Mouse (Mus musculus) embryonic facial prominence, embryonic 15.5 days (tissue): ENCODE measurements around the gene Hspa13. TPM values are rescaled to one million over a fixed set of nuclear protein-coding genes. Genes with fewer than 3 reads are reported as not detected.

Experiments
- ATAC-seq: fragments of 200-750 bp; cut with Nextera tagmentation; 2 replicates; pipeline ENCODE4 v1.8.0; 2017; ENCODE audit warnings: low read depth, moderate TSS enrichment; ENCODE audit not compliant: insufficient number of reproducible peaks, low FRiP score, low TSS enrichment
- H3K27ac ChIP-seq: fragments of 300-500 bp; sonication (generic); replicated peaks from 2 replicates; pipeline ENCODE4 v1.5.1; 2015; ENCODE audit warnings: mild to moderate bottlenecking, inconsistent platforms
- H3K27me3 ChIP-seq: fragments of 300-500 bp; sonication (generic); 2 replicates; pipeline ENCODE4 v1.6.1; 2015; ENCODE audit warnings: inconsistent platforms
- H3K36me3 ChIP-seq: fragments of 300-500 bp; sonication (generic); 2 replicates; pipeline ENCODE4 v1.6.1; 2015; ENCODE audit warnings: mild to moderate bottlenecking, inconsistent platforms
- H3K4me1 ChIP-seq: fragments of 300-500 bp; sonication (generic); 2 replicates; pipeline ENCODE4 v1.6.1; 2015; ENCODE audit warnings: inconsistent platforms
- H3K4me2 ChIP-seq: fragments of 300-500 bp; sonication (generic); replicated peaks from 2 replicates; pipeline ENCODE4 v1.6.1; 2015; ENCODE audit warnings: mild to moderate bottlenecking, inconsistent platforms
- H3K4me3 ChIP-seq: fragments of 300-500 bp; sonication (generic); replicated peaks from 2 replicates; pipeline ENCODE4 v1.5.1; 2015; ENCODE audit warnings: mild to moderate bottlenecking, inconsistent platforms
- H3K9ac ChIP-seq: fragments of 300-500 bp; sonication (generic); 2 replicates; pipeline ENCODE4 v1.6.1; 2015; ENCODE audit warnings: inconsistent platforms
- H3K9me3 ChIP-seq: fragments of 300-500 bp; sonication (generic); replicated peaks from 2 replicates; pipeline ENCODE4 v1.6.1; 2016; ENCODE audit warnings: inconsistent platforms
- WGBS: fragments of 180-500 bp; shearing (Covaris S2); methylation state at CpG from one replicate; pipeline ENCODE4 v1.1.7; 2015; 5-methylcytosine and 5-hydroxymethylcytosine counted together
- polyA plus RNA-seq: library from polyadenylated mRNA; unstranded; fragments of >200 nt; fragmentation: Nextera tagmentation; extraction: Ambion mirVana; gene quantifications from 2 replicates; pipeline ENCODE4 v1.2.1, GENCODE M21; 2015

Hspa13 gene
- 33.4 and 33.7 TPM in 2 replicates for polyA plus RNA-seq

- peak; percentile 99 for ATAC-seq
- 0 out of 2 replicates have a peak, but pooled peaks cover 5% of the 10 kb centered on the region for H3K4me1 ChIP-seq
- no peaks in the 10 kb centered on the region for H3K27me3 ChIP-seq
- H3K9ac ChIP-seq = peak within 1 kb of the TSS; percentile 51
- peaks cover 21% of the 10 kb centered on the region for H3K36me3 ChIP-seq
- peak within 1 kb of the TSS; percentile 68 for H3K4me2 ChIP-seq
- WGBS = 1% methylated on average over 51 of the region's 51 CpGs
- no peaks in the 10 kb centered on the region for H3K9me3 ChIP-seq
- peak within 1 kb of the TSS; percentile 74 for H3K4me3 ChIP-seq
- peak within 1 kb of the TSS; percentile 75 for H3K27ac ChIP-seq
These were observed at the start of gene Hspa13 for GRCm38 (mm10) chr16:75766388-75767249. Hspa13 (minus strand) TSS chr16:75767104.

- no peaks in the 10 kb centered on the region for H3K9me3 ChIP-seq
- H3K36me3 ChIP-seq = no peaks in the 10 kb centered on the region
- WGBS = 53% methylated on average over 1 of the region's 1 CpGs
- H3K4me1 ChIP-seq = no peaks in the 10 kb centered on the region
- no peak overlapping the region for H3K4me2 ChIP-seq
- H3K4me3 ChIP-seq = no peak overlapping the region
- no peak overlapping the region for H3K9ac ChIP-seq
- no peaks in the 10 kb centered on the region for H3K27me3 ChIP-seq
- H3K27ac ChIP-seq = no peak overlapping the region
- ATAC-seq = no peak
These were observed 12.4 kb upstream of the Hspa13 start for GRCm38 (mm10) chr16:75779271-75779670.

GRCm38 (mm10) chr16:75773222-75773621, 6.3 kb upstream of the Hspa13 start:
- no peaks in the 10 kb centered on the region for H3K9me3 ChIP-seq
- no peak overlapping the region for H3K4me3 ChIP-seq
- H3K4me2 ChIP-seq = no peak overlapping the region
- H3K4me1 ChIP-seq = no peaks in the 10 kb centered on the region
- 86% methylated on average over 10 of the region's 10 CpGs for WGBS
- H3K27ac ChIP-seq = no peak overlapping the region
- no peaks in the 10 kb centered on the region for H3K27me3 ChIP-seq
- ATAC-seq = no peak
- H3K36me3 ChIP-seq = no peaks in the 10 kb centered on the region
- no peak overlapping the region for H3K9ac ChIP-seq

GRCm38 (mm10) chr16:75767250-75768002, 522 bp upstream of the Hspa13 start:
- H3K4me3 ChIP-seq = peak overlapping the region; percentile 74
- peak overlapping the region; percentile 75 for H3K27ac ChIP-seq
- ATAC-seq = no peak
- peak overlapping the region; percentile 68 for H3K4me2 ChIP-seq
- no peaks in the 10 kb centered on the region for H3K27me3 ChIP-seq
- peaks cover 20% of the 10 kb centered on the region for H3K36me3 ChIP-seq
- H3K9me3 ChIP-seq = no peaks in the 10 kb centered on the region
- 15% methylated on average over 21 of the region's 21 CpGs for WGBS
- peak overlapping the region; percentile 39 for H3K9ac ChIP-seq
- 0 out of 2 replicates have a peak, but pooled peaks cover 5% of the 10 kb centered on the region for H3K4me1 ChIP-seq

- Histone ChIP-seq H3K36me3 (peaks cover 21% of the 10 kb centered on the region), H3K4me3 (no peak overlapping the region), H3K9ac (no peak overlapping the region), H3K27me3 (no peaks in the 10 kb centered on the region), H3K4me1 (no peaks in the 10 kb centered on the region), H3K27ac (no peak overlapping the region), H3K4me2 (no peak overlapping the region), H3K9me3 (no peaks in the 10 kb centered on the region)
- no peak for ATAC-seq
- 64% methylated on average over 1 of the region's 1 CpGs for WGBS
These were observed 14.0 kb downstream of the Hspa13 start for GRCm38 (mm10) chr16:75752876-75753275.

- no peaks in the 10 kb centered on the region for H3K9me3 ChIP-seq
- WGBS = 47% methylated on average over 5 of the region's 5 CpGs
These were observed 16.8 kb downstream of the Hspa13 start for GRCm38 (mm10) chr16:75750103-75750502.

GRCm38 (mm10) chr16:75748926-75749325, 18.0 kb downstream of the Hspa13 start:
- no peak overlapping the region for H3K27ac ChIP-seq
- ATAC-seq = no peak
- H3K4me3 ChIP-seq = no peak overlapping the region
- 93% methylated on average over 1 of the region's 1 CpGs for WGBS
- H3K4me1 ChIP-seq = no peaks in the 10 kb centered on the region
- H3K9ac ChIP-seq = no peak overlapping the region
- H3K9me3 ChIP-seq = no peaks in the 10 kb centered on the region
- H3K36me3 ChIP-seq = no peaks in the 10 kb centered on the region
- no peak overlapping the region for H3K4me2 ChIP-seq
- H3K27me3 ChIP-seq = no peaks in the 10 kb centered on the region

More at GRCm38 (mm10) chr16:75750103-75750502, 16.8 kb downstream of the Hspa13 start:
- no peaks in the 10 kb centered on the region for H3K4me1 ChIP-seq
- no peak overlapping the region for H3K27ac ChIP-seq
- H3K27me3 ChIP-seq = no peaks in the 10 kb centered on the region
- H3K36me3 ChIP-seq = peaks cover 3% of the 10 kb centered on the region; the same call in 1 of the 2 replicates
- ATAC-seq = no peak
- no peak overlapping the region for H3K4me2 ChIP-seq
- H3K4me3 ChIP-seq = no peak overlapping the region
- no peak overlapping the region for H3K9ac ChIP-seq

- H3K27me3 ChIP-seq = no peaks in the 10 kb centered on the region
- 62% methylated on average over 3 of the region's 3 CpGs for WGBS
- H3K4me2 ChIP-seq = no peak overlapping the region
- H3K4me1 ChIP-seq = no peaks in the 10 kb centered on the region
- no peak overlapping the region for H3K27ac ChIP-seq
- no peaks in the 10 kb centered on the region for H3K9me3 ChIP-seq
- no peaks in the 10 kb centered on the region for H3K36me3 ChIP-seq
- no peak overlapping the region for H3K4me3 ChIP-seq
- no peak for ATAC-seq
- H3K9ac ChIP-seq = no peak overlapping the region
These were observed 22.9 kb downstream of the Hspa13 start for GRCm38 (mm10) chr16:75744014-75744413.

GRCm38 (mm10) chr16:75717405-75718173, 49.3 kb downstream of the Hspa13 start:
- Histone ChIP-seq H3K36me3 (no peaks in the 10 kb centered on the region), H3K4me2 (no peak overlapping the region), H3K4me3 (no peak overlapping the region), H3K27ac (no peak overlapping the region), H3K9ac (no peak overlapping the region), H3K9me3 (no peaks in the 10 kb centered on the region), H3K4me1 (no peaks in the 10 kb centered on the region), H3K27me3 (no peaks in the 10 kb centered on the region)
- WGBS = 53% methylated on average over 2 of the region's 2 CpGs
- ATAC-seq = no peak

- H3K27ac ChIP-seq = no peak overlapping the region
- no peaks in the 10 kb centered on the region for H3K4me1 ChIP-seq
- H3K27me3 ChIP-seq = no peaks in the 10 kb centered on the region
- no peak overlapping the region for H3K4me3 ChIP-seq
- no peaks in the 10 kb centered on the region for H3K36me3 ChIP-seq
- H3K9ac ChIP-seq = no peak overlapping the region
- H3K4me2 ChIP-seq = no peak overlapping the region
- H3K9me3 ChIP-seq = no peaks in the 10 kb centered on the region
- ATAC-seq = peak; percentile 63; the same call in 1 of the 2 replicates
- 13% methylated on average over 2 of the region's 2 CpGs for WGBS
These were observed 70.7 kb downstream of the Hspa13 start for GRCm38 (mm10) chr16:75696176-75696575.
